In genomic region chr11:62637401-62637800, GRCm38 (mm10) we compare ENCODE assay signal across 14 mouse cellular contexts. TPM values are rescaled to one million over a fixed set of nuclear protein-coding genes. Genes with fewer than 3 reads are reported as not detected.
DNase-seq lines count a peak whose midpoint lies in the region; ATAC-seq and TF ChIP-seq lines count a peak whose summit lies in the region.
"Had no signal": no experiment of that assay in that cellular context is flagged by ENCODE, and none has a peak within 500 bp of the region (broad histone marks: within the 10 kb centered on the region; RNA-seq: fewer than 3 reads in every experiment).

No protein-coding gene starts in this region.

- H3K36me3 ChIP-seq in kidney, embryonic 16.5 days (ENCODE audit: insufficient read depth, low read length) = no peaks in the 10 kb centered on the region
- 0 out of 2 replicates have a peak, but pooled peaks cover 3% of the 10 kb centered on the region for H3K36me3 ChIP-seq in kidney, embryonic 14.5 days (ENCODE audit: control insufficient read depth, insufficient read depth, low read length)
- H3K36me3 ChIP-seq in hindbrain, embryonic 14.5 days (replicated peaks; ENCODE audit: control insufficient read depth, insufficient read depth) = no peaks in the 10 kb centered on the region
- H3K36me3 ChIP-seq: liver, embryonic 13.5 days; neural tube, embryonic 12.5 days had no signal

- TF ChIP-seq CTCF in embryonic fibroblast, embryonic 13.5 days (IDR thresholded peaks at IDR 0.05; ENCODE audit: borderline replicate concordance, insufficient read depth, low read length) = no peak

- H3K4me2 ChIP-seq in kidney, embryonic 16.5 days (replicated peaks; ENCODE audit: low read depth, low read length) = no peak overlapping the region
- no peak overlapping the region for H3K4me2 ChIP-seq in kidney, embryonic 14.5 days (replicated peaks; ENCODE audit: low read depth, low read length)
- H3K4me2 ChIP-seq in hindbrain, embryonic 14.5 days (replicated peaks) = no peak overlapping the region
- H3K4me2 ChIP-seq: liver, embryonic 13.5 days; neural tube, embryonic 12.5 days had no signal

- intact Hi-C loops in gastrocnemius, postnatal 36 days (cut with DNase I) = no loop called here

- no peak for TF ChIP-seq POLR2A in embryonic fibroblast, embryonic 13.5 days (IDR thresholded peaks at IDR 0.05; ENCODE audit: low read depth, low read length)

- ATAC-seq in kidney, embryonic 16.5 days (ENCODE audit: low FRiP score, low TSS enrichment) = no peak
- ATAC-seq in kidney, embryonic 14.5 days (ENCODE audit: low FRiP score, low TSS enrichment) = no peak
- no peak for ATAC-seq in hindbrain, embryonic 14.5 days (ENCODE audit: low FRiP score)
- ATAC-seq: forebrain, postnatal 0 days had no signal

- H3K9me3 ChIP-seq in kidney, embryonic 16.5 days (ENCODE audit: low read length) = no peaks in the 10 kb centered on the region
- no peaks in the 10 kb centered on the region for H3K9me3 ChIP-seq in kidney, embryonic 14.5 days (ENCODE audit: control insufficient read depth, low read length)
- H3K9me3 ChIP-seq in hindbrain, embryonic 14.5 days (ENCODE audit: control insufficient read depth, low read length) = no peaks in the 10 kb centered on the region
- H3K9me3 ChIP-seq: liver, embryonic 13.5 days; neural tube, embryonic 12.5 days had no signal

- peak; percentile 16 for DNase-seq in gastrocnemius, postnatal 10 days
- no peak for DNase-seq in gastrocnemius, postnatal 36 days
- peak; percentile 52 for DNase-seq in NIH3T3 (ENCODE audit: low read depth)
- no peak for DNase-seq in spleen, postnatal 10 days (ENCODE audit: low spot score in 2 of 2)
- no peak for DNase-seq in hindbrain, embryonic 14.5 days (ENCODE audit: low spot score)
- DNase-seq: cerebellum, adult 11 months; forebrain, postnatal 0 days; left cerebral cortex, postnatal 4 days; liver, embryonic 13.5 days; midbrain, embryonic 14.5 days had no signal

- peak overlapping the region; percentile 41; the same call in 1 of the 2 replicates for H3K27ac ChIP-seq in kidney, embryonic 16.5 days (ENCODE audit: low read length)
- no peak overlapping the region for H3K27ac ChIP-seq in kidney, embryonic 14.5 days (ENCODE audit: low read depth, low read length)
- H3K27ac ChIP-seq in embryonic fibroblast, embryonic 13.5 days (ENCODE audit: insufficient read depth, low read length) = peak overlapping the region; percentile 74
- H3K27ac ChIP-seq in hindbrain, embryonic 14.5 days = no peak overlapping the region
- H3K27ac ChIP-seq: liver, embryonic 13.5 days; neural tube, embryonic 12.5 days had no signal

- peaks cover 32% of the 10 kb centered on the region for H3K4me1 ChIP-seq in kidney, embryonic 16.5 days (ENCODE audit: insufficient read depth, low read length)
- H3K4me1 ChIP-seq in kidney, embryonic 14.5 days (ENCODE audit: control insufficient read depth, insufficient read depth, low read length) = peaks cover 29% of the 10 kb centered on the region
- peaks cover 15% of the 10 kb centered on the region for H3K4me1 ChIP-seq in embryonic fibroblast, embryonic 13.5 days (ENCODE audit: control insufficient read depth, insufficient read depth, low read length)
- peaks cover 4% of the 10 kb centered on the region; the same call in 1 of the 2 replicates for H3K4me1 ChIP-seq in hindbrain, embryonic 14.5 days (replicated peaks; ENCODE audit: control insufficient read depth, insufficient read depth, low read length)
- H3K4me1 ChIP-seq: neural tube, embryonic 12.5 days had no signal

- no peaks in the 10 kb centered on the region for H3K27me3 ChIP-seq in kidney, embryonic 16.5 days (ENCODE audit: insufficient read depth, low read length)
- no peaks in the 10 kb centered on the region for H3K27me3 ChIP-seq in kidney, embryonic 14.5 days (ENCODE audit: control insufficient read depth, insufficient read depth, low read length)
- no peaks in the 10 kb centered on the region for H3K27me3 ChIP-seq in hindbrain, embryonic 14.5 days (ENCODE audit: control insufficient read depth, insufficient read depth, low read length)
- H3K27me3 ChIP-seq: liver, embryonic 13.5 days; neural tube, embryonic 12.5 days had no signal

- H3K4me3 ChIP-seq in kidney, embryonic 16.5 days (ENCODE audit: low read length) = no peak overlapping the region
- no peak overlapping the region for H3K4me3 ChIP-seq in kidney, embryonic 14.5 days (ENCODE audit: low read length)
- no peak overlapping the region for H3K4me3 ChIP-seq in embryonic fibroblast, embryonic 13.5 days (ENCODE audit: insufficient read depth, low read length)
- H3K4me3 ChIP-seq in hindbrain, embryonic 14.5 days (replicated peaks; ENCODE audit: low read length) = no peak overlapping the region
- H3K4me3 ChIP-seq: liver, embryonic 13.5 days; neural tube, embryonic 12.5 days had no signal

- WGBS in kidney, embryonic 16.5 days = 71% methylated on average over 5 of the region's 5 CpGs
- WGBS in kidney, embryonic 14.5 days = 72% methylated on average over 5 of the region's 5 CpGs
- 74% methylated on average over 5 of the region's 5 CpGs for WGBS in hindbrain, embryonic 14.5 days

- H3K9ac ChIP-seq in kidney, embryonic 16.5 days (replicated peaks; ENCODE audit: low read length) = no peak overlapping the region
- no peak overlapping the region for H3K9ac ChIP-seq in kidney, embryonic 14.5 days (ENCODE audit: low read depth, low read length)
- no peak overlapping the region for H3K9ac ChIP-seq in hindbrain, embryonic 14.5 days
- H3K9ac ChIP-seq: forebrain, postnatal 0 days; liver, embryonic 13.5 days; neural tube, embryonic 12.5 days had no signal

RNA-seq across cellular contexts. Expression of gene Lrrc75a, which starts 10.9 kb away (rescaled TPM):
- total RNA-seq in gastrocnemius, postnatal 10 days (2021) = 10 to 100 TPM; 14.5 to 19.1 TPM
- 1 to 10 TPM; 3.5 to 4.3 TPM for total RNA-seq in gastrocnemius, postnatal 36 days (2021)
- 13.8 and 15.6 TPM in 2 replicates for polyA plus RNA-seq in kidney, embryonic 16.5 days (2015; fragmentation: Nextera tagmentation; extraction: Ambion mirVana)
- polyA plus RNA-seq in kidney, embryonic 14.5 days (2014; fragmentation: Nextera tagmentation; extraction: Ambion mirVana) = 16.4 and 18.7 TPM in 2 replicates
- polyA plus RNA-seq in embryonic fibroblast, embryonic 13.5 days (2011; ENCODE audit: insufficient read length, low read depth, missing spikeins) = 10.5 and 12.6 TPM in 2 replicates
- polyA plus RNA-seq in hindbrain, embryonic 14.5 days (2014; fragmentation: Nextera tagmentation; extraction: Ambion mirVana) = 10.5 and 12.6 TPM in 2 replicates

RNA-seq across cellular contexts. Expression of gene Mmgt2, which starts 11.1 kb away (rescaled TPM):
- total RNA-seq in gastrocnemius, postnatal 10 days (2021) = 10 to 100 TPM; 12.6 to 12.8 TPM
- 1 to 10 TPM; 3.9 to 4.0 TPM for total RNA-seq in gastrocnemius, postnatal 36 days (2021)
- polyA plus RNA-seq in kidney, embryonic 16.5 days (2015; fragmentation: Nextera tagmentation; extraction: Ambion mirVana) = 66.2 and 68.1 TPM in 2 replicates
- 63.4 and 63.8 TPM in 2 replicates for polyA plus RNA-seq in kidney, embryonic 14.5 days (2014; fragmentation: Nextera tagmentation; extraction: Ambion mirVana)
- 31.3 and 34.0 TPM in 2 replicates for polyA plus RNA-seq in embryonic fibroblast, embryonic 13.5 days (2011; ENCODE audit: insufficient read length, low read depth, missing spikeins)
- 21.0 and 33.4 TPM in 2 replicates for polyA plus RNA-seq in hindbrain, embryonic 14.5 days (2014; fragmentation: Nextera tagmentation; extraction: Ambion mirVana)

Comparison
In these comparisons a context has a peak if more than half of its experiments do, and no peak if none do; other contexts are left out.
1. DNase-seq: peak in gastrocnemius, postnatal 10 days (single experiment) and NIH3T3 (single experiment); none in gastrocnemius, postnatal 36 days (0 of 2), spleen, postnatal 10 days (0 of 2) and hindbrain, embryonic 14.5 days (single experiment).
2. H3K27ac ChIP-seq: peak in kidney, embryonic 16.5 days (single experiment) and embryonic fibroblast, embryonic 13.5 days (single experiment); none in kidney, embryonic 14.5 days (single experiment) and hindbrain, embryonic 14.5 days (single experiment).